Mouse (Mus musculus) liver, embryonic 11.5 days (tissue): ENCODE measurements at regions not wholly inside any gene's neighbourhood (a gene's known extent, or its start where the extent isn't known, plus 50 kb on each side); places are given as distances from the start of the nearest gene placed in this dataset.
"Not testable (repeated sequence)": the region's sequence is repeated elsewhere in the genome, so short reads cannot be mapped to it uniquely, and the experiment has no call there.

Source experiments
- ATAC-seq: fragments of 200-750 bp; cut with Nextera tagmentation; replicated peaks from 2 replicates; pipeline ENCODE4 v1.8.0; 2017; ENCODE audit warnings: moderate number of reproducible peaks, mild to moderate bottlenecking, moderate TSS enrichment, moderate library complexity; ENCODE audit not compliant: low FRiP score
- DNase-seq: peaks from one replicate; pipeline ENCODE4 v3.0.0-alpha.2; 2017; ENCODE audit warnings: low spot score
- H3K27ac ChIP-seq: fragments of 300-500 bp; sonication (generic); 2 replicates; pipeline ENCODE4 v1.5.1; 2014; ENCODE audit warnings: mild to moderate bottlenecking, low read depth, low read length, control low read depth
- H3K27me3 ChIP-seq: fragments of 300-500 bp; sonication (generic); replicated peaks from 2 replicates; pipeline ENCODE4 v1.6.1; 2014; ENCODE audit warnings: low read length, mixed read lengths; ENCODE audit not compliant: control insufficient read depth, insufficient read depth
- H3K36me3 ChIP-seq: fragments of 300-500 bp; sonication (generic); 2 replicates; pipeline ENCODE4 v1.6.1; 2014; ENCODE audit warnings: mild to moderate bottlenecking, low read length, moderate library complexity, mixed read lengths; ENCODE audit not compliant: control insufficient read depth, insufficient read depth
- H3K4me1 ChIP-seq: fragments of 300-500 bp; sonication (generic); replicated peaks from 2 replicates; pipeline ENCODE4 v1.6.1; 2014; ENCODE audit warnings: low read length, mixed read lengths; ENCODE audit not compliant: control insufficient read depth, insufficient read depth
- H3K4me2 ChIP-seq: fragments of 300-500 bp; sonication (generic); 2 replicates; pipeline ENCODE4 v1.6.1; 2014; ENCODE audit warnings: mild to moderate bottlenecking, control low read depth, moderate library complexity
- H3K4me3 ChIP-seq: fragments of 300-500 bp; sonication (generic); 2 replicates; pipeline ENCODE4 v1.5.1; 2014; ENCODE audit warnings: low read depth, low read length, control low read depth
- H3K9ac ChIP-seq: fragments of 300-500 bp; sonication (generic); 2 replicates; pipeline ENCODE4 v1.6.1; 2014; ENCODE audit warnings: low read depth, low read length, control low read depth
- H3K9me3 ChIP-seq: fragments of 300-500 bp; sonication (generic); 2 replicates; pipeline ENCODE4 v1.6.1; 2016; ENCODE audit warnings: low read length, inconsistent platforms, mixed read lengths; ENCODE audit not compliant: control insufficient read depth
- WGBS: fragments of 180-500 bp; shearing (Covaris S2); extraction: QIAGEN DNeasy Blood & Tissue Kit; methylation state at CpG from one replicate; pipeline ENCODE4 v1.1.7; 2014; 5-methylcytosine and 5-hydroxymethylcytosine counted together

DNA sequence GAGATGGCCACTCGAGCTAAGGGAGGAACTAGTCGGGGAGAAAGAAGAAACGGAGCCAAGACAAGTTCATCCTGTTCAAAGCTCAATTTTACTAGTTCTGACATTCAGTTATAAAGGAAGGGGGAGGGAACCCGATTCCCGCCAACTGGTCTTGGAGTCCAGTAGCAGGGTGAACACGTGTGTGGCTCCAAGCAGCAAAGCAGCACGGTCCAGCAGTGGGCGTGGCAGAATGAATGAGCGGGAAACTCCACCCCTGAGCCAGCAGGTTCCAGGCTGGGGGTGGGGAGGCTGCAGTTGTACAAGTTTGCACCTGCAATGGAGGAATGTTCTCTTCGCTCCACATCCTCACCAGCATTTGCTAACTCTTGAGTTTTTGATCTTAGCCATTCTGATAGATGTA lies 108.8 kb upstream of the Adgrf1 start:
- ATAC-seq, result not testable (repeated sequence)

DNA sequence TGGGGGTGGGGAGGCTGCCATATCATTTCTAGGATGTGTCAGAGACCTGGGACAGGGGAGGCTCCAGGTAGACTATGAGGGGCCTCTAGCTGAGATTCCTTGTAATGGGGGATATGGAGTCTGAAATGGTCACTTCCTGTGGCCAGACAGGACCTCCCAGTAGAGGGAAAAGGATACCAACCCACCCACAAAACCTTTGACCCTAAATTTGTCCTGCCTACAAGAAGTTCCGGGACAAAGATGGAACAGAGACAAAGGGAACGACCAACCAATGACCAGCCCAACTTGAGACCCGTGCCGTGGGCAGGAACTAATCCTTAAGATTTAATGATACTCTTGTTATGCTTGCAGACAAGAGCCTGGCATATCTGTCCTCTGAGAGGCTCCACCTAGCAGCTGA lies 107.0 kb upstream of the Adgrf1 start:
- DNase-seq (no peak), ATAC-seq (no peak)
- Histone ChIP-seq H3K27me3 (no peaks in the 10 kb centered on the region), H3K36me3 (no peaks in the 10 kb centered on the region), H3K9ac (no peak overlapping the region), H3K4me3 (no peak overlapping the region), H3K4me2 (no peak overlapping the region), H3K4me1 (no peaks in the 10 kb centered on the region; the same call in 1 of the 2 replicates), H3K9me3 (no peaks in the 10 kb centered on the region), H3K27ac (no peak overlapping the region)
- 84% methylated on average over 4 of the region's 4 CpGs for WGBS

More for the DNA sequence above, 108.8 kb upstream of the Adgrf1 start:
- H3K9ac ChIP-seq, DNase-seq, H3K27ac ChIP-seq, H3K27me3 ChIP-seq, H3K4me1 ChIP-seq, H3K9me3 ChIP-seq, H3K4me2 ChIP-seq, H3K36me3 ChIP-seq, H3K4me3 ChIP-seq: not testable (repeated sequence)
- 74% methylated on average over 7 of the region's 10 CpGs for WGBS

- Histone ChIP-seq H3K4me1 (no peaks in the 10 kb centered on the region), H3K4me2 (no peak overlapping the region), H3K27ac (no peak overlapping the region), H3K4me3 (no peak overlapping the region), H3K9ac (no peak overlapping the region), H3K36me3 (no peaks in the 10 kb centered on the region), H3K9me3 (no peaks in the 10 kb centered on the region), H3K27me3 (no peaks in the 10 kb centered on the region)
- ATAC-seq (no peak), DNase-seq (no peak)
- 58% methylated on average over 4 of the region's 4 CpGs for WGBS
Observed at GRCm38 (mm10) chr17:43166091-43166490, 104.0 kb upstream of the Adgrf1 start.

GRCm38 (mm10) chr17:43169435-43169834 lies 100.7 kb upstream of the Adgrf1 start:
- H3K4me2 ChIP-seq, result no peak overlapping the region
- H3K36me3 ChIP-seq, result no peaks in the 10 kb centered on the region
- 78% methylated on average over 1 of the region's 1 CpGs for whole genome bisulfite sequencing
- H3K9me3 ChIP-seq, result no peaks in the 10 kb centered on the region
- ATAC-seq, result no peak
- no peak for DNase-seq
- no peak overlapping the region for H3K9ac ChIP-seq
- no peaks in the 10 kb centered on the region for H3K4me1 ChIP-seq
- H3K27me3 ChIP-seq, result no peaks in the 10 kb centered on the region
- H3K27ac ChIP-seq, result no peak overlapping the region
- H3K4me3 ChIP-seq, result no peak overlapping the region

- no peaks in the 10 kb centered on the region for H3K27me3 ChIP-seq
- no peak overlapping the region for H3K9ac ChIP-seq
- ATAC-seq, result no peak
- H3K36me3 ChIP-seq, result no peaks in the 10 kb centered on the region
- H3K4me3 ChIP-seq, result no peak overlapping the region
- H3K4me1 ChIP-seq, result no peaks in the 10 kb centered on the region
- no peaks in the 10 kb centered on the region for H3K9me3 ChIP-seq
- H3K27ac ChIP-seq, result no peak overlapping the region
- no peak for DNase-seq
- 80% methylated on average over 6 of the region's 6 CpGs for WGBS
- no peak overlapping the region for H3K4me2 ChIP-seq
Observed at GRCm38 (mm10) chr17:43172657-43173165, 97.4 kb upstream of the Adgrf1 start.

GRCm38 (mm10) chr17:43174860-43175259 lies 95.3 kb upstream of the Adgrf1 start:
- ATAC-seq (no peak), DNase-seq (no peak)
- Histone ChIP-seq H3K4me1 (no peaks in the 10 kb centered on the region), H3K27ac (no peak overlapping the region), H3K36me3 (no peaks in the 10 kb centered on the region), H3K4me3 (no peak overlapping the region), H3K4me2 (no peak overlapping the region), H3K9ac (no peak overlapping the region), H3K9me3 (no peaks in the 10 kb centered on the region), H3K27me3 (no peaks in the 10 kb centered on the region)
- 55% methylated on average over 1 of the region's 1 CpGs for WGBS

DNA sequence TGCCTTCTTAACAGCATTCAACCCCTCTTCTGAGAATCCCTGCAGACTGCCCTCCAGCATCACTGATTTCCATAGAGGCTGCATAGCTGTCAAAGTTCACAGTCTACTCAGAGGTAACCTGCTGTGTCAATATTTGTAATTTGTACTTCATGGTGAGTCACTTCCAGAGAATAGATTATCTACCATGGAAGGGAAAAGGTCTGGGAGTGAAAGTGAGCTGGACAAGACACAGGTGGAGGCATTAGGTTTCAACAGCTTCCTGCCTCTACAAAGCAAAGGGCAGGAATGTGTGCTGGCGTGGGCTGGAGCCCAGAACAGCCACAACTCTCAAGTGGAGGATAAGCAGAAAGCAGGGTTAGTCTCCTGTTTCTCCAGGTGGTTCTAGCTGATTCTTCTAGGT lies 92.9 kb upstream of the Adgrf1 start:
- Histone ChIP-seq H3K36me3 (no peaks in the 10 kb centered on the region), H3K27me3 (no peaks in the 10 kb centered on the region), H3K4me1 (no peaks in the 10 kb centered on the region), H3K4me3 (no peak overlapping the region), H3K9ac (no peak overlapping the region), H3K4me2 (no peak overlapping the region), H3K27ac (no peak overlapping the region), H3K9me3 (no peaks in the 10 kb centered on the region)
- WGBS, result 28% methylated on average over 1 of the region's 1 CpGs
- DNase-seq (no peak), ATAC-seq (no peak)

GRCm38 (mm10) chr17:43190016-43190415 lies 80.1 kb upstream of the Adgrf1 start:
- H3K4me3 ChIP-seq, result no peak overlapping the region
- H3K36me3 ChIP-seq, result no peaks in the 10 kb centered on the region
- WGBS, result 65% methylated on average over 2 of the region's 2 CpGs
- ATAC-seq (no peak), DNase-seq (no peak)
- no peak overlapping the region for H3K9ac ChIP-seq
- H3K27ac ChIP-seq, result no peak overlapping the region
- H3K27me3 ChIP-seq, result no peaks in the 10 kb centered on the region
- H3K9me3 ChIP-seq, result no peaks in the 10 kb centered on the region
- H3K4me2 ChIP-seq, result no peak overlapping the region
- H3K4me1 ChIP-seq, result no peaks in the 10 kb centered on the region

GRCm38 (mm10) chr17:43190853-43191485 lies 79.2 kb upstream of the Adgrf1 start:
- DNase-seq, result no peak

More at GRCm38 (mm10) chr17:43190853-43191485, 79.2 kb upstream of the Adgrf1 start:
- Histone ChIP-seq H3K27ac (no peak overlapping the region), H3K4me1 (no peaks in the 10 kb centered on the region), H3K9me3 (no peaks in the 10 kb centered on the region), H3K9ac (no peak overlapping the region), H3K36me3 (no peaks in the 10 kb centered on the region), H3K4me2 (no peak overlapping the region), H3K27me3 (no peaks in the 10 kb centered on the region), H3K4me3 (no peak overlapping the region)
- ATAC-seq, result no peak
- WGBS, result 69% methylated on average over 3 of the region's 3 CpGs
